Mouse (Mus musculus): ENCODE measurements at regions not wholly inside any gene's neighbourhood (a gene's known extent, or its start where the extent isn't known, plus 50 kb on each side); places are given as distances from the start of the nearest gene placed in this dataset.

DNA sequence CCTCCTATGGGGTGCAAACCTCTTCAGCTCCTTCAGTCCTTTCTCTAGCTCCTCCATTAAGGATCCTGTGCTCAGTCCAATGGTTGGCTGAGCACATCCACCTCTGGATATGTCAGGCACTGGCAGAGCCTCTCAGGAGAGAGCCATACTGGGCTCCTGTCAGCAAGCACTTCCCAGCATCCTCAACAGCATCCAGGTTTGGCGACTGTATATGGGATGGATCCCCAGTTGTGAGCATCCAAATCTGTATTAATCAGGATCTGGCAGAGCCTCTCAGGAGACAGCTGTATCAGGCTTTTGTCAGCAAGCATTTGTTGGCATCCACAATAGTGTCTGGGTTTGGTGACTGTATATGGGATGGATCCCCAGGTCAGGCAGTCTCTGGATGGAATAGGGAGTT, 225.3 kb upstream of the Lyplal1 start:
- intact Hi-C loops (cut with DNase I) = no loop called here

DNA sequence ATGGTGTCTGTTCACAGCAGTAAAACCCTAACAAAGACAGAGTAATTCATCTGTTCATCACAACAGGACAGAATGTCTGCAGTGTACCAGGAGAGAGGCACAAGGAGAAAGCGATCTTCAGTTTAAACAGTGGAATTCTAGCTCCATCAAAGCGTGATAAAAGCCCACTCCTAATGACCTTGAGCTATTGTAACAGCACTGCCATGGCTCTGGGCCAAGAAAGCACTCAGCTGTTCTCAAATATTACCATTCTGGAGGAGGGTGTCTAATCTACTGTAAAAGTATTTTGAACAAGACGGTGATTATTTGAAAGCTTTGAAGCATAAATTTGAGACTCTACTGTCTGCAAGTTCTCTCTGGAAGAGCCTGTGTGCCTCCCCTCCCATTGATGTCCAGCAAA, 224.8 kb upstream of the Lyplal1 start:
- intact Hi-C loops (cut with DNase I) = no loop called here
- DNase-seq (ENCODE audit: low spot score in 2 of 2) = no peak

More for the DNA sequence above, 225.3 kb upstream of the Lyplal1 start:
- DNase-seq (ENCODE audit: low spot score in 2 of 2) = no peak

GRCm38 (mm10) chr1:186340701-186341100, 223.6 kb upstream of the Lyplal1 start:
- intact Hi-C loops (cut with DNase I) = no loop called here
- DNase-seq (ENCODE audit: low spot score in 2 of 2) = peak in 1 of 2 experiments; percentile 41

- no peak for DNase-seq (ENCODE audit: low spot score in 2 of 2)
- intact Hi-C loops (cut with DNase I) = no loop called here
These were observed 200.2 kb upstream of the Lyplal1 start for GRCm38 (mm10) chr1:186317285-186317684.

DNA sequence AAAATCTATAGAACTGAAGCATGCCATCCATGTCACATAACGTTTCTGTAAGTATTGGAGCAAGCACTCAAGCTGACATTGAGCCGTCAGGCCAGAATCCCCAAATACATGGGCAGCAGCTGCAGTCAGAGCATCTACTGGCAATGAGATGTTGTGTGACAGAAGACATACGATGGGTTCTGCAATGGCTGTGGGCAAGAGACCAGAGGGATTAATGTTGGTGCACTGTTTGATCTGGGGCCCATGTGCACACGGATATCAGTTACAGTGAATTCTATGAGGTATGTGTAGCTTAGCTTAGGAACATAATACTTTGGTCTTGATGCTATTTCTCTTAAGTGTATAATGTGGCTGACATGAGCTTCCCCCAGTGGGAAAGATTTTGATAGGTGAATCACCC, 197.1 kb upstream of the Lyplal1 start:
- DNase-seq (ENCODE audit: low spot score in 2 of 2) = no peak
- intact Hi-C loops (cut with DNase I) = no loop called here

GRCm38 (mm10) chr1:186312698-186313097, 195.6 kb upstream of the Lyplal1 start:
- intact Hi-C loops (cut with DNase I) = no loop called here
- no peak for DNase-seq (ENCODE audit: low spot score in 2 of 2)

DNA sequence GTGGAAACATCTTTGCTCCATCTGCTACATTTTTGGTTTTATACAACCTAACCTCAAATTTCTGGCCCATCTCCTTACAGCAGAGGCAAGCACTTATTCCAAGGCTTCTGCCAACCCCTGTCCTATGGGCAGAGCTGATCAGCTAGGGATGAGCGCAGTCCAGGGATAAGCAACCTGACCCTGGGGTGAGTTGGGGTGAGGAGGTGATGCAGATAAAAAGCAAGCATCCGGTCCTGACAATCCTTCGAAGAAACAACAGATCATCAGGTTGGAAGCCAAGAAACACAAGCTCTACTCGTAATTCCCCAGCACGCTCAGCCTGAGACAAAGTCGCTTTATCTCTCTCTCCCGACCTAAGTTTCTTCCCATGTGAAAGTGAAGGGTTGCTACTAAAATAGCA, 194.9 kb upstream of the Lyplal1 start:
- DNase-seq (ENCODE audit: low spot score in 2 of 2) = no peak
- intact Hi-C loops (cut with DNase I) = no loop called here

DNA sequence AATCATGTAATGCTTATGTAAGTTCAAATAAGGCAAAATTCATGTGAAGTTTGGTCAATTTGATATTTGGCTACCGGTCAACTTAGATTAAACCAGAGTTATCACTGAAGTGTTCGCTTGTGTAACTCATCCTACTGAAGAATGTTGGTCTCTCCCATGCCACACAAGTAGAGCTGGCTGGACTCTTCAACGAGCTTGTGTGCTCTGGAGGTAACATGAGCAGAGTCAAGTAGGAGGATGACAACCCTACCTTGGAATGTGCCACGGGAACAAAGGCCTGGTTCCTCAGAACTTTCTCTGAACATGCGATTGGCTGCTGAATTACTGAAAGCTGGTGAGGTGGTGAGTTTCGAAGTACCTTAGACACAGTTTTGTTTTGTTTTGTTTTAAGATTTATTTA, 190.5 kb upstream of the Lyplal1 start:
- intact Hi-C loops (cut with DNase I) = no loop called here
- no peak for DNase-seq (ENCODE audit: low spot score in 2 of 2)

DNA sequence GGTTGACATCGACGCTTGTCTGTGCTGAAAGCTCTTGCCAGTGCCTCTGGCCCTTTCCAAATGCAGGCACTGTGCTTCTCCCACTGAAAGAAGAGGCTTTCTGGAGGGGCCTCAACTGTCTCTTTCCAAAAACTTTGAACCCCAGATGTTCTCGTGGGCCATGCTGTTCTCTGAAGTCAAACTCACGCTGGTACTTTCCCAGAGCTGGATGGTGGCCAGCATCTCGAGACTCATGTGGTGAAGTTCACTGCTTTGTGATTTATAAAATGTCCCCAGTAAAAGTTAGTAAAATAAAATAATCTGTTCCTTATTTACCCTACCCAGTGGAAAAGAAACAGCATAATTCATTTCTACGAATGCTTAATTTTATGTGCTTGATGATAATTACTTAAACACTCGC, 180.4 kb upstream of the Lyplal1 start:
- no peak for DNase-seq (ENCODE audit: low spot score in 2 of 2)

DNA sequence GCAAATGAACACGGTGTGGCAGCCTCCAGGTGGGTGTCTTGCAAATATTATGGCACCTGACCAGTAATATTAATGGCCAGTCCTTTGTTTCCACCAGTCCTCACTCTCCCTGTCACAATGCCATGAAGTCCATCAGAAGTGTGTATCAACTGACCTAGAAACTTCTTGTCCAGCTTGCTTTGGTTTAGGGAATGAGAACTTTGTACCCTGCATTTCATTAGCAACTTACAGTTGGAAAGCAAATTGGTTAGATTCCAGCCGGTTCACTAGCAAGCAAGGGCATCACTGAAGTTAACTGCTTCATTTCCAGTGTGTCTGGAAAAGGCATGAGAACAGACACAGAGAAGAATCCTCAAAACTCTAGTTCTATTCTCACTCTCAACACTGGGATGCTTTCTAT, 178.1 kb upstream of the Lyplal1 start:
- DNase-seq (ENCODE audit: low spot score in 2 of 2) = no peak
- intact Hi-C loops (cut with DNase I) = no loop called here

More for the DNA sequence above, 180.4 kb upstream of the Lyplal1 start:
- intact Hi-C loops (cut with DNase I) = no loop called here

- intact Hi-C loops (cut with DNase I) = no loop called here
- DNase-seq (ENCODE audit: low spot score in 2 of 2) = no peak
These were observed 177.5 kb upstream of the Lyplal1 start for GRCm38 (mm10) chr1:186294635-186295034.

- intact Hi-C loops (cut with DNase I) = no loop called here
- DNase-seq (ENCODE audit: low spot score in 2 of 2) = no peak
These were observed 172.0 kb upstream of the Lyplal1 start for GRCm38 (mm10) chr1:186289117-186289516.

DNA sequence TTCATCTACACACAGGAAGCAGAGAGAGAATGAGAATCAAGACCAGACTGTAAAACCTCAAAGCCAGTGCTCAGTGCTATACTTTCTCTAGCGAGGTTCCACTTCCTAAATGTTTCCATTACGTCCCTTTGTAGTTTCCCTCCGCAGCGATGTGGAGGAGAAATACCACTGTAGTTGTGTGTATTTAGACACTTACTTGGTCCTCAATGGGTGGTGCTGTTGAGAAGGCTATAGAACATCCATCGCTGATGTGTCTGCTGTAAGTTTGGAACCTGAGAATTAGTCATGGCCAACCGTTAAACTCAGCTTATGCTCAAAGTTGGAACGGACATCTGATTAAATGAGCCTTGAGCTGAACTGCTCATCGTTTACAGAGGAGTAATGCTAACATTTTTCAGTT, 170.7 kb upstream of the Lyplal1 start:
- DNase-seq (ENCODE audit: low spot score in 2 of 2) = no peak
- intact Hi-C loops (cut with DNase I) = no loop called here

GRCm38 (mm10) chr1:186286401-186286800, 169.3 kb upstream of the Lyplal1 start:
- intact Hi-C loops (cut with DNase I) = no loop called here
- no peak for DNase-seq (ENCODE audit: low spot score in 2 of 2)

- DNase-seq (ENCODE audit: low spot score in 2 of 2) = no peak
- intact Hi-C loops (cut with DNase I) = no loop called here
These were observed 161.0 kb upstream of the Lyplal1 start for GRCm38 (mm10) chr1:186277981-186278634.

DNA sequence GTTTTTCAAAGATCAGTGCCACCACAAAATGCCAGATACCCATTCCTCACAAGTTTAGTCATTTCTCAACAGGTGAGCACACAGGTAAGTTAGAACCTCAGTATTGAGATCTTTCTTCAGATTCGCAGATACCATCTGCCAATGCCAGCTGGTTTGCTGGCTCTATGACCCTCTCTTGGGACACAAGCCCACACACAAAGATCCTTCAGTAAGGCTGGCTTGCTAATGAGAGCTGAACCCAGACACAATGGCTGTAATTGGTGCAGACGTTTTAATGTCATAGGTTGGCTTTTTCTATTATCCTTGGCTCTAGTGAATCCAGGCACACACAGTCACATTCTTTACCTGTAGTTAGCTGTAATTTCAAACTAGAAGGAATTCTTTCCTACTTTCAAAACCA, 154.3 kb upstream of the Lyplal1 start:
- DNase-seq (ENCODE audit: low spot score in 2 of 2) = no peak
- intact Hi-C loops (cut with DNase I) = no loop called here

- intact Hi-C loops (cut with DNase I) = no loop called here
- no peak for DNase-seq (ENCODE audit: low spot score in 2 of 2)
These were observed 150.2 kb upstream of the Lyplal1 start for GRCm38 (mm10) chr1:186267317-186267716.

DNA sequence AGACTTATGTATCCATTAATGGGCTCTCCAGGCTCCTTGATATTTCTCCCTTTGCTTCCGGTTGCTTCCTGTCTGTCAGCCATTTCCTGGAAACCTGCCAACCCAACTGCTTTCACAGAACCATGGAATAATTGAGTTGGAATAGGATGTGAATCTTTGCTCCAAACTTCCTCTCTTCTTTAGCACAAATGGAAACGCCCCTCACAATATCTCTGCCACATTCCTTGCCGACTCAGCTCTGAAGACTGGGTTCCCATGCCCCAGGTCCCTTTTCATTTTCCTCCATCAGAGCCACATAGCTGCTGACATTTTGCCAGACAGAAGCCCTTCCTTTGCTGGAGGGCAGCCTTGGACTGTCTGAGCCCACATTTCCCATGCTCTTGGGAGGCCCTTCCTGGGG, 147.5 kb upstream of the Lyplal1 start:
- no peak for DNase-seq (ENCODE audit: low spot score in 2 of 2)
- intact Hi-C loops (cut with DNase I) = no loop called here

DNA sequence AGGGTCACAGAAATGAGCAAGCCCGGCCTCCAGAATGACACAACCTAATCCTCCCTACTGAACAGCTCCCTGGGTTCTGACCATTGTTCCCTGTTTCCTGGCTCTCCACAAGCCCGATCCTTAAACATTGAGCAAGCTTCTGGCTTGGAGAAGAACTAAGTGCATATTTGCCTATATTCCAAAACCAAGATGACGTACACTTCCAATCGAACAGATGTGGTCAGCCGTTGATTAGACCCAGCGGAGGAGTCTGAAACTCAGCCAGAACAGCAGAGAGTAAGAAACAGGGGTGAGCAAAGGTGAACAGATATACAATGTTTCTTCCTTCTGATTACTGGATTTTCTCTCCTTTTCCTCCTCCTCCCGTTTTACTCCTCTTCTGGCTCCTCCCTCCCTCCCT, 146.8 kb upstream of the Lyplal1 start:
- DNase-seq (ENCODE audit: low spot score in 2 of 2) = no peak
- intact Hi-C loops (cut with DNase I) = no loop called here

DNA sequence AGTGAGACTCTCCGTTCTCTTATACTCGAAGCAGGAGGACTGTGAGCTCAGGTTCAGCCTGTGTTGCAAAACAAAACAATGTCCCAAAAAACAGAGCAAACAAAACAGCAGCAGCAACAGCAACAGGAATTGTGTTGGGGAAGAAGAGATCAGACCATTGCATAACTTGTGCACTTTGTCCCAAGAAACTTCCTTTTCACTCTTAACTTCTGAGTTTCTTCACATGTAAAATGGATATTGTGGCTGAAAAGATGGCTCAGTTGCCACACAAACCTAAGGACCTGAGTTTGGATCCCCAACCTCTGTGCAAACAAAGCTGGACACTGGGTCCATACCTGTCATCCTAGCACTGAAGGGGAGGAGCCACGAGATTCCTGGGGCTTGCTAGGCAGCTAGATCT, 146.1 kb upstream of the Lyplal1 start:
- no peak for DNase-seq (ENCODE audit: low spot score in 2 of 2)
- intact Hi-C loops (cut with DNase I) = no loop called here

- intact Hi-C loops (cut with DNase I) = no loop called here
- no peak for DNase-seq (ENCODE audit: low spot score in 2 of 2)
These were observed 144.9 kb upstream of the Lyplal1 start for GRCm38 (mm10) chr1:186262040-186262439.

- DNase-seq (ENCODE audit: low spot score in 2 of 2) = peak in 1 of 2 experiments; percentile 56
- intact Hi-C loops (cut with DNase I) = no loop called here
These were observed 144.3 kb upstream of the Lyplal1 start for GRCm38 (mm10) chr1:186261326-186261833.
